Comparison of ENCODE assay signal across 8 mouse cellular contexts in genomic region chr7:143685359-143686067, GRCm38 (mm10). TPM values are rescaled to one million over a fixed set of nuclear protein-coding genes. Genes with fewer than 3 reads are reported as not detected.
DNase-seq lines count a peak whose midpoint lies in the region; ATAC-seq and TF ChIP-seq lines count a peak whose summit lies in the region.

Gene Tnfrsf23 (minus strand): TSS chr7:143685872.

- peak; percentile 57 to 65 for DNase-seq in cerebellum, postnatal 10 days
- DNase-seq in cerebellum, adult 9-10 months, result no peak
- peak; percentile 76 to 85 for DNase-seq in heart, adult 2 months
- DNase-seq in kidney, adult 2 months, result peak; percentile 85
- peak; percentile 71 for DNase-seq in limb, embryonic 11.5 days (ENCODE audit: low spot score)
- peak; percentile 69 to 70 for DNase-seq in spleen, adult 2 months (ENCODE audit: low read depth in 1 of 2, low spot score in 2 of 2)

- peak within 1 kb of the TSS; percentile 47 for H3K4me3 ChIP-seq in embryonic facial prominence, embryonic 13.5 days
- H3K4me3 ChIP-seq in heart, adult 2 months, result peak within 1 kb of the TSS; percentile 63
- H3K4me3 ChIP-seq in kidney, adult 2 months (ENCODE audit: insufficient read depth, low read depth, low read length), result peak within 1 kb of the TSS; percentile 50
- peak within 1 kb of the TSS; percentile 30 for H3K4me3 ChIP-seq in limb, embryonic 11.5 days (ENCODE audit: low read depth, low read length)
- H3K4me3 ChIP-seq in midbrain, embryonic 13.5 days (replicated peaks), result peak within 1 kb of the TSS; percentile 36
- H3K4me3 ChIP-seq in spleen, adult 2 months (ENCODE audit: extremely low read depth, insufficient read depth, insufficient read length), result peak within 1 kb of the TSS; percentile 56

- no peaks in the 10 kb centered on the region for H3K9me3 ChIP-seq in embryonic facial prominence, embryonic 13.5 days
- H3K9me3 ChIP-seq in limb, embryonic 11.5 days (ENCODE audit: control insufficient read depth, low read length), result no peaks in the 10 kb centered on the region
- H3K9me3 ChIP-seq in midbrain, embryonic 13.5 days, result no peaks in the 10 kb centered on the region

- no peak for TF ChIP-seq CTCF in heart, adult 2 months (IDR thresholded peaks at IDR 0.05)
- TF ChIP-seq CTCF in kidney, adult 2 months (conservative IDR thresholded peaks at IDR 0.05; ENCODE audit: insufficient read depth, insufficient read length, low read depth, low read length), result no peak
- TF ChIP-seq CTCF in spleen, adult 2 months (IDR thresholded peaks at IDR 0.05; ENCODE audit: extremely low read depth, insufficient read depth, insufficient read length, insufficient replicate concordance), result no peak

- H3K4me2 ChIP-seq in embryonic facial prominence, embryonic 13.5 days, result peak within 1 kb of the TSS; percentile 86
- peak within 1 kb of the TSS; percentile 70 for H3K4me2 ChIP-seq in limb, embryonic 11.5 days (ENCODE audit: low read depth, severe bottlenecking)
- peak within 1 kb of the TSS; percentile 66 for H3K4me2 ChIP-seq in midbrain, embryonic 13.5 days (replicated peaks)

- H3K9ac ChIP-seq in embryonic facial prominence, embryonic 13.5 days, result peak within 1 kb of the TSS; percentile 67
- H3K9ac ChIP-seq in heart, adult 2 months (ENCODE audit: low read depth, low read length), result peak within 1 kb of the TSS; percentile 32; the same call in 1 of the 2 replicates
- H3K9ac ChIP-seq in limb, embryonic 11.5 days (ENCODE audit: low read length), result no peak within 1 kb of the TSS; the same call in 1 of the 2 replicates
- H3K9ac ChIP-seq in midbrain, embryonic 13.5 days (replicated peaks), result peak within 1 kb of the TSS; percentile 28; the same call in 1 of the 2 replicates

- intact Hi-C loops in heart, adult 2 months (cut with DNase I), result loop anchor here (2.0 kb wide), 1 partner anchor 33 kb away; no protein-coding TSS in a partner anchor

- H3K36me3 ChIP-seq in embryonic facial prominence, embryonic 13.5 days, result peaks cover 29% of the 10 kb centered on the region
- no peaks in the 10 kb centered on the region for H3K36me3 ChIP-seq in heart, adult 2 months (ENCODE audit: control insufficient read depth, insufficient read depth, low read length)
- no peaks in the 10 kb centered on the region; the same call in 1 of the 2 replicates for H3K36me3 ChIP-seq in kidney, adult 2 months (ENCODE audit: control insufficient read depth, insufficient read depth, low read length)
- 0 out of 2 replicates have a peak, but pooled peaks cover 4% of the 10 kb centered on the region for H3K36me3 ChIP-seq in limb, embryonic 11.5 days (ENCODE audit: control insufficient read depth, insufficient read depth, low read length)
- H3K36me3 ChIP-seq in midbrain, embryonic 13.5 days, result peaks cover 28% of the 10 kb centered on the region
- H3K36me3 ChIP-seq in spleen, adult 2 months (ENCODE audit: control insufficient read depth, insufficient read depth, low read length), result peaks cover 3% of the 10 kb centered on the region; the same call in 1 of the 2 replicates

- H3K27me3 ChIP-seq in embryonic facial prominence, embryonic 13.5 days, result peaks cover 6% of the 10 kb centered on the region; the same call in 1 of the 2 replicates
- H3K27me3 ChIP-seq in heart, adult 2 months (ENCODE audit: control insufficient read depth, insufficient read depth, low read length), result no peaks in the 10 kb centered on the region
- no peaks in the 10 kb centered on the region for H3K27me3 ChIP-seq in kidney, adult 2 months (replicated peaks; ENCODE audit: control insufficient read depth, insufficient read depth, low read length)
- H3K27me3 ChIP-seq in limb, embryonic 11.5 days (ENCODE audit: control insufficient read depth, insufficient read depth, low read length), result no peaks in the 10 kb centered on the region
- H3K27me3 ChIP-seq in midbrain, embryonic 13.5 days, result peaks cover 3% of the 10 kb centered on the region; the same call in 1 of the 2 replicates
- H3K27me3 ChIP-seq in spleen, adult 2 months (ENCODE audit: control insufficient read depth, insufficient read depth, low read length), result no peaks in the 10 kb centered on the region

- ATAC-seq in embryonic facial prominence, embryonic 13.5 days (ENCODE audit: insufficient number of reproducible peaks, insufficient read depth, low FRiP score, low TSS enrichment, low read depth), result peak; percentile 78
- peak; percentile 80; the same call in 1 of the 2 replicates for ATAC-seq in limb, embryonic 11.5 days (ENCODE audit: insufficient number of reproducible peaks, low FRiP score, low TSS enrichment, low read depth)
- ATAC-seq in midbrain, embryonic 13.5 days, result peak; percentile 91

- TF ChIP-seq POLR2A in heart, adult 2 months (IDR thresholded peaks at IDR 0.05; ENCODE audit: insufficient read depth, low read depth, low read length), result peak; percentile 84
- peak; percentile 51 for TF ChIP-seq POLR2A in kidney, adult 2 months (IDR thresholded peaks at IDR 0.05; ENCODE audit: low read depth, low read length)
- TF ChIP-seq POLR2A in spleen, adult 2 months (IDR thresholded peaks at IDR 0.05; ENCODE audit: low read depth, low read length), result peak; percentile 33; the same call in 1 of the 2 replicates

- whole genome bisulfite sequencing in embryonic facial prominence, embryonic 13.5 days, result 2% methylated on average over 35 of the region's 35 CpGs
- WGBS in heart, adult 2 months, result 4% methylated on average over 35 of the region's 35 CpGs
- WGBS in kidney, adult 2 months, result 3% methylated on average over 35 of the region's 35 CpGs
- WGBS in limb, embryonic 11.5 days, result 4% methylated on average over 35 of the region's 35 CpGs
- 4% methylated on average over 35 of the region's 35 CpGs for WGBS in midbrain, embryonic 13.5 days
- WGBS in spleen, adult 2 months, result 2% methylated on average over 35 of the region's 35 CpGs

- H3K4me1 ChIP-seq in embryonic facial prominence, embryonic 13.5 days, result peaks cover 5% of the 10 kb centered on the region; the same call in 1 of the 2 replicates
- no peaks in the 10 kb centered on the region for H3K4me1 ChIP-seq in heart, adult 2 months (ENCODE audit: control insufficient read depth, insufficient read depth, low read length)
- H3K4me1 ChIP-seq in kidney, adult 2 months (ENCODE audit: control insufficient read depth, insufficient read depth, low read length), result no peaks in the 10 kb centered on the region
- H3K4me1 ChIP-seq in limb, embryonic 11.5 days (ENCODE audit: control insufficient read depth, insufficient read depth, low read length), result no peaks in the 10 kb centered on the region
- peaks cover 8% of the 10 kb centered on the region for H3K4me1 ChIP-seq in midbrain, embryonic 13.5 days (replicated peaks)
- H3K4me1 ChIP-seq in spleen, adult 2 months (ENCODE audit: control insufficient read depth, insufficient read depth, insufficient read length), result no peaks in the 10 kb centered on the region

- H3K79me2 ChIP-seq in heart, adult 2 months (replicated peaks; ENCODE audit: control insufficient read depth, insufficient read depth, low read length), result no peaks in the 10 kb centered on the region

- TF ChIP-seq EP300 in heart, adult 2 months (IDR thresholded peaks at IDR 0.05; ENCODE audit: insufficient read depth, low read depth, low read length), result 0 out of 2 replicates have a peak, but pooled peaks have one; percentile 53

- H3K27ac ChIP-seq in embryonic facial prominence, embryonic 13.5 days, result no peak within 1 kb of the TSS
- H3K27ac ChIP-seq in heart, adult 2 months, result peak within 1 kb of the TSS; percentile 7
- H3K27ac ChIP-seq in kidney, adult 2 months (ENCODE audit: insufficient read depth, low read depth, low read length), result no peak within 1 kb of the TSS
- no peak within 1 kb of the TSS for H3K27ac ChIP-seq in limb, embryonic 11.5 days (replicated peaks; ENCODE audit: low read depth, low read length)
- no peak within 1 kb of the TSS for H3K27ac ChIP-seq in midbrain, embryonic 13.5 days
- no peak within 1 kb of the TSS for H3K27ac ChIP-seq in spleen, adult 2 months (ENCODE audit: insufficient read depth, low read length)

RNA-seq across cellular contexts. Expression of gene Tnfrsf23, which starts in this region (rescaled TPM):
- 1.0 and 1.8 TPM in 2 replicates for polyA plus RNA-seq in embryonic facial prominence, embryonic 13.5 days (2015; fragmentation: Nextera tagmentation; extraction: Ambion mirVana)
- 1 to 10 TPM; 2.4 to 2.8 TPM for total RNA-seq in heart, adult 2 months (2021)
- 3.2 and 5.1 TPM in 2 replicates for polyA plus RNA-seq in heart, adult 2 months (2012; rRNA removed)
- polyA plus RNA-seq in kidney, adult 2 months (2012; rRNA removed), result 3.0 and 3.5 TPM in 2 replicates
- 0.09 and 0.58 TPM in 2 replicates for polyA plus RNA-seq in limb, embryonic 11.5 days (2014; fragmentation: Nextera tagmentation; extraction: Ambion mirVana)
- 0.50 and 1.2 TPM in 2 replicates for polyA plus RNA-seq in midbrain, embryonic 13.5 days (2015; fragmentation: Nextera tagmentation; extraction: Ambion mirVana)
- polyA plus RNA-seq in spleen, adult 2 months (2012; rRNA removed), result 0.94 and 0.99 TPM in 2 replicates

Comparison
In these comparisons a context has a peak if more than half of its experiments do, and no peak if none do; other contexts are left out.
1. Peak in DNase-seq, ATAC-seq, H3K4me3 ChIP-seq and H3K4me2 ChIP-seq in limb, embryonic 11.5 days; RNA of the gene not detected or under 1 TPM.
2. Peak in DNase-seq and H3K4me3 ChIP-seq in spleen, adult 2 months; RNA of the gene not detected or under 1 TPM.
3. POLR2A ChIP-seq: peak in every context shown above with its lines; median percentile 84 in heart, adult 2 months; 51 in kidney, adult 2 months; 33 in spleen, adult 2 months.